Mouse (Mus musculus): ENCODE measurements around the gene Insl3. TPM values are rescaled to one million over a fixed set of nuclear protein-coding genes. Genes with fewer than 3 reads are reported as not detected.
"Not testable (repeated sequence)": the region's sequence is repeated elsewhere in the genome, so short reads cannot be mapped to it uniquely, and the experiment has no call there.

Insl3 gene
- polyA plus RNA-seq, 2 experiments = 0.73 to 1.5 TPM

GRCm38 (mm10) chr8:71701414-71702086 is 12.5 kb downstream of the Insl3 start, which contains the start of gene B3gnt3:
Gene B3gnt3 (minus strand): TSS chr8:71701789.
- Histone ChIP-seq H3K27ac (peak within 1 kb of the TSS; percentile 91), H3K9ac (replicated peaks) (peak within 1 kb of the TSS; percentile 79), H3K4me3 (ENCODE audit: insufficient read depth in 1 of 2, low read depth in 2 of 2, low read length in 2 of 2) (peak within 1 kb of the TSS; percentile 54 to 72), H3K36me3 (replicated peaks; ENCODE audit: control insufficient read depth, insufficient read depth, low read depth) (no peaks in the 10 kb centered on the region), H3K27me3 (ENCODE audit: control insufficient read depth, insufficient read depth, low read length) (peaks cover 19% of the 10 kb centered on the region), H3K4me1 (replicated peaks; ENCODE audit: control insufficient read depth in 2 of 2, insufficient read depth in 2 of 2, low read length in 1 of 2) (peaks cover 24 to 35% of the 10 kb centered on the region in 2 experiments), H3K4me2 (ENCODE audit: low read depth) (peak within 1 kb of the TSS; percentile 80), H3K9me3 (ENCODE audit: control insufficient read depth, low read length) (no peaks in the 10 kb centered on the region)
- DNase-seq (ENCODE audit: low read depth in 3 of 3, low spot score in 3 of 3) (no peak), ATAC-seq (ENCODE audit: insufficient read depth) (no peak)
- TF ChIP-seq EP300 (IDR thresholded peaks at IDR 0.05; ENCODE audit: low read depth) (no peak), CTCF (IDR thresholded peaks at IDR 0.05; ENCODE audit: low read depth) (no peak)
- 13% methylated on average over 32 of the region's 34 CpGs for WGBS (ENCODE audit: insufficient replicate concordance)

- peak overlapping the region; percentile 80 for H3K4me2 ChIP-seq (ENCODE audit: low read depth)
- H3K9ac ChIP-seq (replicated peaks) = peak overlapping the region; percentile 79
- H3K9me3 ChIP-seq (ENCODE audit: control insufficient read depth, low read length) = no peaks in the 10 kb centered on the region
- H3K27me3 ChIP-seq (ENCODE audit: control insufficient read depth, insufficient read depth, low read length) = peaks cover 19% of the 10 kb centered on the region
- H3K4me3 ChIP-seq (ENCODE audit: insufficient read depth in 1 of 2, low read depth in 2 of 2, low read length in 2 of 2) = peak overlapping the region; percentile 54 to 72; a peak in 3 of 4 replicates
- H3K36me3 ChIP-seq (replicated peaks; ENCODE audit: control insufficient read depth, insufficient read depth, low read depth) = no peaks in the 10 kb centered on the region
- DNase-seq (ENCODE audit: low read depth in 3 of 3, low spot score in 3 of 3) = no peak
- 9% methylated on average over 4 of the region's 4 CpGs for WGBS (ENCODE audit: insufficient replicate concordance)
- H3K4me1 ChIP-seq (replicated peaks; ENCODE audit: control insufficient read depth in 2 of 2, insufficient read depth in 2 of 2, low read length in 1 of 2) = peaks cover 24 to 35% of the 10 kb centered on the region in 2 experiments
- no peak overlapping the region; the same call in 1 of the 2 replicates for H3K27ac ChIP-seq
- peak; percentile 24; the same call in 1 of the 2 replicates for ATAC-seq (ENCODE audit: insufficient read depth)
- TF ChIP-seq EP300 (IDR thresholded peaks at IDR 0.05; ENCODE audit: low read depth) = no peak
- peak; percentile 75 for TF ChIP-seq CTCF (IDR thresholded peaks at IDR 0.05; ENCODE audit: low read depth)
Observed at GRCm38 (mm10) chr8:71702087-71702432, 13.0 kb downstream of the Insl3 start.

DNA sequence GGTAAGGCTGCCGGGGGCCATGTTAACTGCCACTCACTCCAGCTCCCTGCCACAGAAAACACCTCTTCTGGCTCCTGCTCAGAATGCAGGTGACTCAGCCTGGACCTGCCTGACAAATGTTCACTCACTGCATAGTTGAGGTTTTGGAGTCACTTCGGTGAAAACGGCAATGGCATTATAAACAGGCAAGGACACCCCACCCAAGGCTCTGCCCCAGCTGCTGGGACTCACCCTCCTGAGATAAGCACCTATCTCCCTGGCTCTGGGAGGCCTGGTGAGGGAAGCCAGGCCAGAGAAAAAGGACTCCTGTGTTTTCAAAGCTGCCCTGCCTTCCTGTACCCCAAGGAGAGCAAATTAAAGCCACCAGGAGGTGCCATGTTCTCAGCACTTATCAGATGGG is 13.9 kb downstream of the Insl3 start:
- Histone ChIP-seq H3K4me2 (ENCODE audit: low read depth) (peak overlapping the region; percentile 80), H3K4me1 (replicated peaks; ENCODE audit: control insufficient read depth in 2 of 2, insufficient read depth in 2 of 2, low read length in 1 of 2) (peaks cover 24 to 35% of the 10 kb centered on the region in 2 experiments), H3K9me3 (ENCODE audit: control insufficient read depth, low read length) (no peaks in the 10 kb centered on the region), H3K4me3 (ENCODE audit: insufficient read depth in 1 of 2, low read depth in 2 of 2, low read length in 2 of 2) (peak overlapping the region; percentile 54 to 72), H3K27me3 (ENCODE audit: control insufficient read depth, insufficient read depth, low read length) (peaks cover 19% of the 10 kb centered on the region), H3K9ac (replicated peaks) (peak overlapping the region; percentile 79), H3K27ac (peak overlapping the region; percentile 91), H3K36me3 (replicated peaks; ENCODE audit: control insufficient read depth, insufficient read depth, low read depth) (no peaks in the 10 kb centered on the region)
- ATAC-seq (ENCODE audit: insufficient read depth) (peak; percentile 96), DNase-seq (ENCODE audit: low read depth in 3 of 3, low spot score in 3 of 3) (peak; percentile 71 to 75 (median 74))
- 30% methylated on average over 3 of the region's 3 CpGs for WGBS (ENCODE audit: insufficient replicate concordance)
- TF ChIP-seq EP300 (IDR thresholded peaks at IDR 0.05; ENCODE audit: low read depth) (peak; percentile 76), CTCF (IDR thresholded peaks at IDR 0.05; ENCODE audit: low read depth) (peak; percentile 42)

- not testable (repeated sequence) for DNase-seq (ENCODE audit: low read depth in 3 of 3, low spot score in 3 of 3); H3K36me3 ChIP-seq (replicated peaks; ENCODE audit: control insufficient read depth, insufficient read depth, low read depth); H3K9me3 ChIP-seq (ENCODE audit: control insufficient read depth, low read length)
- ATAC-seq (ENCODE audit: insufficient read depth) = peak; percentile 80
- H3K4me1 ChIP-seq (replicated peaks; ENCODE audit: control insufficient read depth in 2 of 2, insufficient read depth in 2 of 2, low read length in 1 of 2) = peaks cover 24 to 35% of the 10 kb centered on the region in 2 experiments
- peak overlapping the region; percentile 79 for H3K9ac ChIP-seq (replicated peaks)
- peak overlapping the region; percentile 91 for H3K27ac ChIP-seq
- H3K27me3 ChIP-seq (ENCODE audit: control insufficient read depth, insufficient read depth, low read length) = peaks cover 19% of the 10 kb centered on the region
- H3K4me2 ChIP-seq (ENCODE audit: low read depth) = peak overlapping the region; percentile 80
- H3K4me3 ChIP-seq (ENCODE audit: insufficient read depth in 1 of 2, low read depth in 2 of 2, low read length in 2 of 2) = peak overlapping the region; percentile 54 to 72
Observed at GRCm38 (mm10) chr8:71703400-71703799, 14.4 kb downstream of the Insl3 start.

- Histone ChIP-seq H3K27ac (no peak overlapping the region), H3K9me3 (ENCODE audit: control insufficient read depth, low read length) (no peaks in the 10 kb centered on the region), H3K4me2 (ENCODE audit: low read depth) (no peak overlapping the region), H3K4me3 (ENCODE audit: insufficient read depth in 1 of 2, low read depth in 2 of 2, low read length in 2 of 2) (no peak overlapping the region), H3K27me3 (ENCODE audit: control insufficient read depth, insufficient read depth, low read length) (no peaks in the 10 kb centered on the region), H3K36me3 (replicated peaks; ENCODE audit: control insufficient read depth, insufficient read depth, low read depth) (no peaks in the 10 kb centered on the region; the same call in 1 of the 2 replicates), H3K9ac (replicated peaks) (no peak overlapping the region), H3K4me1 (replicated peaks; ENCODE audit: control insufficient read depth in 2 of 2, insufficient read depth in 2 of 2, low read length in 1 of 2) (peaks cover 8 to 17% of the 10 kb centered on the region in 2 experiments)
- DNase-seq (ENCODE audit: low read depth in 3 of 3, low spot score in 3 of 3) (peak in 2 of 3 experiments; percentile 46 to 48), ATAC-seq (ENCODE audit: insufficient read depth) (no peak)
- peak; percentile 93 for TF ChIP-seq CTCF (IDR thresholded peaks at IDR 0.05; ENCODE audit: low read depth)
- no peak for TF ChIP-seq EP300 (IDR thresholded peaks at IDR 0.05; ENCODE audit: low read depth)
- WGBS (ENCODE audit: insufficient replicate concordance) = 32% methylated on average over 8 of the region's 8 CpGs
Observed at GRCm38 (mm10) chr8:71707874-71708273, 18.9 kb downstream of the Insl3 start.
